Mouse (Mus musculus): ENCODE results near the gene Plbd2. TPM values are rescaled to one million over a fixed set of nuclear protein-coding genes. Genes with fewer than 3 reads are reported as not detected.

The Plbd2 gene
- 32.3 and 36.9 TPM in 2 replicates for polyA plus RNA-seq (2012)

DNA sequence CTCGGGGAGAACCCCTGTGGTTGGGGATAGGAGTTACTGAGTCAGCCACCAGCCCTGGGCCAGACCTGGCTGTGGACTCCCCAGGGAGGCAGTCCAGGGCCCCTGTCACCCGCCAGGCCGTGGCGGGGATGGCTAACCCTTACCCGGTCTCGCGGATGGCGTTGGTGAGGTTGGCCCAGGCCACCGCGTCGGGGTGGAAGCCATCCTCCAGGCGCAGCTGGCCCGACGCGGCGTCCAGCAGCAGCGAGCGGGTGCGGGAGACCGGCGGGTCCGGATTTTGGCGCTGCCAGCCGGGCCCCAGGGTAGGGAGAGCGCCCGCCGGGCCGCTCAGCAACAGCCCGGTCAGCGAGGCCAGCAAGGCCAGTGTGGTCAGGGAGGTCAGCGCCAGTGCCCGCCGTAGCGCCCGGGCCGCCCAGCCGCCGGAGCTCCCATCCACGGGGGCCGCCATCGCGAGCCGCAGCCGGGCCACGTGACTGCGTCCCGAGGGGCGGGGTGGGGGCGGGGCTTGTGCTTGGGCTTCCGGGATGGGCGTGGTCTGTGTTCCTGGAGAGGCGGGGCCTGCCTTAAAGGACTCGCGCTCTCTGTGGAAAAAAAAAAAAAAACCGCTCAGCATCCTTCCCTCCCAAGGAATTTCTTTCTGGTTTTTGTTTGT, at the start of gene Plbd2:
Plbd2 (minus strand) TSS at position 482 of the 652 bp plus-strand sequence.

DNA sequence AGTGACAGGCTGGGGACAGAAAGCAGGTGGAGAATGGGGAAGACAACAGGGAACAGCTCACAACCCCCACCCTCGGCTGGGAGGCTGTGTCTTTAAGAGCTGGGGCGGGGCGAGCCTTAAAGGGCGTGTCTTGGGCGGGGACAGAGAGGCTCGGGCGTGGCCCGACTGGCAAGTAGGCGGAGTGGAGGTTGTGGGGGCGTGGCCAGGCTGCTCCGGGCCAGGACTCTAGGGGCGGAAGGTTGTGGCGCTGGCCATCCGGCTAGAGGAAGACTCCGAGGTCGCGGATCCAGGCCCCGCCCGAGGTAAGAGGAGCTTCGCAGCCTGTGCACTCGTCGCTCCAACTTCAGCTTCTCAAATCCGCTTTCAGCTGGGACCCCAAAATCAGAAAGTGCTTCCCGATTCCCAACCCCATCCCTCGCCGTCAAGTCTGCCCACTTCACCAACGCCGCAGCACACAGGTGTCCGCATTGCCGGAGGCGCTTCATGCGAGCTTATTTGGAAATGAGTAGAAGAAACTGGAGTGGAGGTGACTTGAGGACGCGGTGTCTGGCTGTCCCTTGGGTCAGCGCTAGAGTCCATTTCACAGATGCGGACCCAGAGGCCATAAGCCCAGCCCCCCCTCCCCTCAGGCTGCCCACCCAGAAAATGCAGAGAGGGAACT, 7.7 kb upstream of the Plbd2 start, which contains the start of gene Slc8b1:
Slc8b1 (plus strand) TSS at position 187 of the 661 bp plus-strand sequence.

DNA sequence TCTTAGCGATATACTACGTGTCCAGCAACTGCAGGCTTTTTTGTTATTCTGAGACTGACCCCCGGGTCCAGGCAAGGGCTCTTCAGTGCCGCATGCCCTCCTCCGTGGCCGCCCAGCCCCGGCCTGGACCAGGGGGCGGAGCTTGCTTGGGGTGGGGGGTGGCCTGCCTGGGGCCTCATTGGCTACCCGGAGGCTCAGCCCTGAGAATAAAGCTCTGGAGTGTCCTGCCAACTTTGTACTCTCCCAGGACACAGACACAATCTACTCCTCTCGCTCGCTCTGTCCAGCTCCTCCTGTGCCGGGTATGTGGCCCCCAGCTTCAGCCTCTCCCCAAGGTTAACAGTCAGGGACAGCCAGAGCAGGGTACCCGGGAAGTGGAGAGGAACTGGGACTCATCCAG, 27.1 kb downstream of the Plbd2 start, which contains the start of gene Sds:
Sds (plus strand) TSS at position 231 of the 400 bp plus-strand sequence.

DNA sequence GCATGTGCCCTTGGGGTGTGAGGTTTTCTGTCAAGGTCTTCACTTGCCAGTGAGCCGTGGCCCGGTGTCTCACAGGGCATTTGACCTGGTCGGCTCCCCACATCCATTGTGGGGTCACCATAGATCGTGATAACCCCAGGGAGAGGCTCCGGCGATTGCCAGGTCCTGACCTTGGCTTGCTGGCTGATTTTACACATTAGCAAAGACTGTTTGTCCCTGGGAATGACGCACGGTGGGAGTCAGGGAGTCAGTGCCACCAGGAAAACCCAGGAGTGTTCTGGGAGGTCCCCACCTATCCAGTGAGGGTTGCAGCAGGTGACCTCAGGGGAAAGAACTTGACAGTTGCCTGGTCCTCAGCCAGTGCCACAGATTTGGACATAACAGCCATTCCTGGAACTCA, 30.7 kb downstream of the Plbd2 start, which contains the start of gene Sdsl:
Sdsl (minus strand) TSS at position 41 of the 400 bp plus-strand sequence.

Other genes with a start within 250 kb of the Plbd2 start
- 0.03 TPM in 1 of 2 replicates, not detected in the other for gene Lhx5, start 71.9 kb downstream of the Plbd2 start, polyA plus RNA-seq (2012)
- 42.5 and 78.6 TPM in 2 replicates for gene Sdsl, start 30.8 kb downstream of the Plbd2 start, polyA plus RNA-seq (2012)
- gene Sds, start 27.1 kb downstream of the Plbd2 start, polyA plus RNA-seq (2012) = not detected in 2 replicates
- 19.7 and 32.6 TPM in 2 replicates for gene Slc8b1, start 7.5 kb upstream of the Plbd2 start, polyA plus RNA-seq (2012)
- gene Tpcn1, start 85.0 kb upstream of the Plbd2 start, polyA plus RNA-seq (2012) = 83.4 and 92.3 TPM in 2 replicates
- gene Iqcd, start 85.4 kb upstream of the Plbd2 start, polyA plus RNA-seq (2012) = 2.7 and 4.1 TPM in 2 replicates
- gene Rita1, start 109.0 kb upstream of the Plbd2 start, polyA plus RNA-seq (2012) = 23.5 and 24.3 TPM in 2 replicates
- 111 and 152 TPM in 2 replicates for gene Ddx54, start 109.1 kb upstream of the Plbd2 start, polyA plus RNA-seq (2012)
- gene Cfap73, start 130.6 kb upstream of the Plbd2 start, polyA plus RNA-seq (2012) = not detected in 2 replicates
- gene Rasal1, start 145.2 kb upstream of the Plbd2 start, polyA plus RNA-seq (2012) = 0.73 and 1.3 TPM in 2 replicates
- 0.38 and 1.0 TPM in 2 replicates for gene Dtx1, start 208.3 kb upstream of the Plbd2 start, polyA plus RNA-seq (2012)
- 0.39 and 0.81 TPM in 2 replicates for gene Oas2, start 246.2 kb upstream of the Plbd2 start, polyA plus RNA-seq (2012)

Data from megakaryocyte-erythroid progenitor cell, adult 5 weeks (primary cell).